Mouse (Mus musculus) brain, embryonic 14.5 days (tissue): Measurements from ENCODE around the gene Rtn4ip1.

Source experiments
- CTCF ChIP-seq: fragments of 200-500 bp; IDR thresholded peaks from 2 replicates; pipeline ENCODE4 v1.5.1; 2012; ENCODE audit warnings: inconsistent platforms, mild to moderate bottlenecking, moderate library complexity, borderline replicate concordance; ENCODE audit not compliant: insufficient read depth, insufficient read length; ENCODE audit errors: extremely low read depth
- POLR2A ChIP-seq: fragments of 200-500 bp; IDR thresholded peaks from 2 replicates; pipeline ENCODE4 v1.6.1; 2012; ENCODE audit warnings: mild to moderate bottlenecking, inconsistent platforms, borderline replicate concordance; ENCODE audit not compliant: poor library complexity, insufficient read depth, insufficient read length, severe bottlenecking; ENCODE audit errors: extremely low read depth

GRCm38 (mm10) chr10:43912236-43912635, 10.6 kb downstream of the Rtn4ip1 start:
- TF ChIP-seq CTCF, result no peak
- TF ChIP-seq POLR2A, result no peak
